Mouse (Mus musculus) cerebellum, adult 2 months (tissue): ENCODE results near the gene Spata32. TPM values are rescaled to one million over a fixed set of nuclear protein-coding genes. Genes with fewer than 3 reads are reported as not detected.
A peak's percentile ranks its signal among the peaks of the same experiment; 100 is the strongest.

Experiments
- DNase-seq, 2 experiments: peaks; one replicate each; pipeline ENCODE4 v3.0.0; 2021
- H3K27ac ChIP-seq: fragments of 200-500 bp; 2 replicates; pipeline ENCODE4 v1.5.1; 2012; ENCODE audit warnings: low read length, control low read depth, inconsistent platforms; ENCODE audit not compliant: insufficient read depth
- H3K27me3 ChIP-seq: fragments of 200-500 bp; 2 replicates; pipeline ENCODE4 v1.6.1; 2012; ENCODE audit warnings: inconsistent platforms, mild to moderate bottlenecking, low read length, moderate library complexity; ENCODE audit not compliant: control insufficient read depth, insufficient read depth
- H3K4me1 ChIP-seq: fragments of 200-500 bp; 2 replicates; pipeline ENCODE4 v1.6.1; 2011; ENCODE audit warnings: low read length; ENCODE audit not compliant: control insufficient read depth, insufficient read depth
- H3K4me3 ChIP-seq: fragments of 200-500 bp; replicated peaks from 2 replicates; pipeline ENCODE3; 2011; ENCODE audit warnings: mild to moderate bottlenecking, low read depth, low read length, control low read depth; ENCODE audit not compliant: insufficient read depth
- CTCF ChIP-seq: fragments of 200-500 bp; IDR thresholded peaks from 2 replicates; pipeline ENCODE4 v1.5.1; 2011; ENCODE audit warnings: low read depth, mild to moderate bottlenecking, control low read depth, low read length, moderate library complexity, borderline replicate concordance; ENCODE audit not compliant: insufficient read depth
- POLR2A ChIP-seq: fragments of 200-500 bp; IDR thresholded peaks from 2 replicates; pipeline ENCODE4 v1.6.1; 2011; ENCODE audit warnings: low read length, control low read depth, borderline replicate concordance; ENCODE audit not compliant: insufficient read depth
- WGBS: fragments of 180-500 bp; shearing (Covaris S2); methylation state at CpG from one replicate; pipeline ENCODE4 v1.1.7; 2018; 5-methylcytosine and 5-hydroxymethylcytosine counted together
- polyA plus RNA-seq: library from polyadenylated mRNA; depleted of rRNA; stranded (reverse); fragments of >200 nt; gene quantifications from 2 replicates; pipeline ENCODE4 v1.2.3, GENCODE M21; 2012

Spata32 gene
- polyA plus RNA-seq, 1 experiment, result 2.7 TPM

DNA sequence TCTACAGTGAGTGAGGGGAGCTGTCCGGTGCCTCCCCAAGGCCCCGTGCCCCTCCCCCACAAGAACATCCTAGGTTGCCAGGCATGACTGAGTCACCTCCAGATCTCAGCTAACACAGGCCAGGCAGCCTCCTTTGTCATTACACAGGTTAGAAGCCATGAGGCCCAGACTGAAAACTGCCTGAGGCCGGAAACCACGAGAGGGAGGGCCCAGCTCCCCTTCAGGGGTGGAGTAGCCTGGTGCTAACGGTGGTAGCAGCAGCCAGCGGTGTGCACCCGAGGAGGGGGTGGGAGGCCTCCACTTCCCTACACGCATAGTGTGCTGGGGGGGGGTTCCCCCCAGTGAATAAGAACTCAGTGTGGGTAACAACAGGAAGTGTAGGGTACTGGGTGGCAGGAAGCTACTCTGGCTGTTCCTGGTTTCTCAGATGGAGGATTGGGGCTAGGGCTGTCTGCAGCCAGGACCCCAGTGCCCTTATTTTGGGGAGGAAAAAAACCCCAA lies 43.3 kb downstream of the Spata32 start:
- Histone ChIP-seq H3K27ac (no peak overlapping the region), H3K27me3 (no peaks in the 10 kb centered on the region), H3K4me3 (no peak overlapping the region), H3K4me1 (peaks cover 19% of the 10 kb centered on the region)
- 69% methylated on average over 8 of the region's 8 CpGs for WGBS
- TF ChIP-seq CTCF (no peak), POLR2A (no peak)
- peak in 1 of 2 experiments; percentile 29 for DNase-seq

DNA sequence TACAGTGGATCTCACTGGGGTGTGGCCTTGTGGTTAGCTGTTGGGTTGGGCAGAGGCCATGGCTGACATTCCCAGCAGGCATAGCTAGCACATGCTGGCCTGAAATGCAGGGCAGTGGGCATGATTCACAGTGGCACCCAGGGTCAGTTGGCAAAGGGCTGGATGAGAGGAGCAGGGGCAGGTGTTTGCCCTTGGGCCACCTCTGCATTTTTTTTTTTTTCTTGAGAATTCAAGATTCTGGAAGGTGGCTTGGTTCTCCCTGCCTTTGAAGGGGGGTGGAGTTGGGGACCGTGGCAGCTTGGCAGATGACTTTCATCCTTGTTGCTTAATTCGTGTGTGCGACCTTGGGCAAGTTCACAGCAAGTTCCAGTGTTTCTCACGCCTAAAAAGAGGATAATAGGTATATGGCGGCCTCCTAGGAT lies 43.8 kb downstream of the Spata32 start:
- H3K4me3 ChIP-seq, result no peak overlapping the region
- no peak for DNase-seq
- no peak for TF ChIP-seq POLR2A
- TF ChIP-seq CTCF, result no peak
- H3K4me1 ChIP-seq, result peaks cover 19% of the 10 kb centered on the region
- H3K27me3 ChIP-seq, result no peaks in the 10 kb centered on the region
- 75% methylated on average over 5 of the region's 5 CpGs for WGBS
- no peak overlapping the region for H3K27ac ChIP-seq

DNA sequence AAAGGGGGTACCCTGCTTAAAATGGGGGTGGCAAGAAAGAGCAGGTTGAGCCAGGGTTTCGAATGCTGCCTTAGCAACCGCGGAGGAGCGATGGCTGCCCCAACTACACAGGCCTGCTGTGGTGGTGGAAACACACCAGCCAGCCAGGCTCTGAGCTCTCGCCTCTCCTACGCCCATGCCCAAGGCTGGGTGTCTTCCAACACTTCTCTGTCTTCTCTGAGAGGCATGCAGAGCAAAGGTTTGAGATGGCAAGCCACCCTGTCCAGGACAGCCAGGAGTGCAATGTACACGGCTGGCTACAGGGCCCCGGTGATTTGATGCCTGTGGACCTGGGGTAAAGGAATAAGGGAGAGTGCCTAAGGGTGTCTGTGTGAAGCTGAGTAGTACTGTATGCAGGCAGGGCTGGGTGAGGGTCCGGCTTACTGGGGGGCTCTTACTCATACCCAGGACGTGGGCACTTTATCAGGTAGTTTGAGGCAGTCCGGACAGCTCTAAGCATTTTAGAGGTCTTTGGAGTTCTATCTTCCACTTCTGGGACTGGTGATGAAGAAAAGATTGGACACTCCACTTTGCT lies 44.4 kb downstream of the Spata32 start:
- no peak for TF ChIP-seq CTCF
- TF ChIP-seq POLR2A, result no peak
- no peak for DNase-seq
- H3K27me3 ChIP-seq, result no peaks in the 10 kb centered on the region
- no peak overlapping the region for H3K27ac ChIP-seq
- peaks cover 19% of the 10 kb centered on the region for H3K4me1 ChIP-seq
- no peak overlapping the region for H3K4me3 ChIP-seq
- 88% methylated on average over 11 of the region's 11 CpGs for WGBS

DNA sequence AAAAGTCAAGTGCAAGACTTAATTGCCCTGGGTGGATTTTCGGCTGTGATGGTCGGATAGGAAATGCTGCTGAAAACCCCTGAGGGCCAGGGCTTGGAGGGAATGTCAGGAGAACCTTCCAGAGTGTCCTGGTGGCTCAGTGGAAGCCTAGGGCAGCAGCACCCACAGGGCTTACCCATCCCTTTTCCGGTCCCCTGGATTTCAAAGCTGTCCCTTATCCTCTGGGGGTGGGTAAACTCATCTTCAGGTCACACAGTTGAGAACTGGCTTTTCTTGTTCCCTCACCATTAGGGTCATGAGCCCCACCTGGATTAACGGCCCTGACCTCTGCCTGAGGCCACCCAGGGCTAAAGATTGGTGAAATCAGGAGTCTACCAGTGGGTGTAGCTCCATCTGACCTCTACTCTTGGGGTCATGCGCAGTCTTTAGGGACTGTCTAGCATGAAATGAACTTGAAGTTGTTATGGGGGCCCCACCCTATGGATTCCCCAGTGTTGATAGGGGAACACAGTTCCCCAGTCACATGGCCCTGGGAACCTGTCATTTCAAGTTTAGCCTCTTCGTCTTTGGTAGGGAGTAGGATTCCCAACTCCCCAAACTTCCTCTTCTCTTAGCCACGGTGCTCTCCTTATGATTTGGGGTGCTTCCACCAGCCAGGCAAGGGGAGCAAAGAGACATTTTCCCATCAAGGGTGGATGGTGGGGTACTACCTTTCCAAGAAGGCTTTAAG lies 45.0 kb downstream of the Spata32 start:
- no peaks in the 10 kb centered on the region for H3K27me3 ChIP-seq
- no peak overlapping the region for H3K27ac ChIP-seq
- peaks cover 19% of the 10 kb centered on the region for H3K4me1 ChIP-seq
- 87% methylated on average over 7 of the region's 7 CpGs for WGBS
- TF ChIP-seq POLR2A, result no peak
- H3K4me3 ChIP-seq, result no peak overlapping the region
- no peak for DNase-seq

DNA sequence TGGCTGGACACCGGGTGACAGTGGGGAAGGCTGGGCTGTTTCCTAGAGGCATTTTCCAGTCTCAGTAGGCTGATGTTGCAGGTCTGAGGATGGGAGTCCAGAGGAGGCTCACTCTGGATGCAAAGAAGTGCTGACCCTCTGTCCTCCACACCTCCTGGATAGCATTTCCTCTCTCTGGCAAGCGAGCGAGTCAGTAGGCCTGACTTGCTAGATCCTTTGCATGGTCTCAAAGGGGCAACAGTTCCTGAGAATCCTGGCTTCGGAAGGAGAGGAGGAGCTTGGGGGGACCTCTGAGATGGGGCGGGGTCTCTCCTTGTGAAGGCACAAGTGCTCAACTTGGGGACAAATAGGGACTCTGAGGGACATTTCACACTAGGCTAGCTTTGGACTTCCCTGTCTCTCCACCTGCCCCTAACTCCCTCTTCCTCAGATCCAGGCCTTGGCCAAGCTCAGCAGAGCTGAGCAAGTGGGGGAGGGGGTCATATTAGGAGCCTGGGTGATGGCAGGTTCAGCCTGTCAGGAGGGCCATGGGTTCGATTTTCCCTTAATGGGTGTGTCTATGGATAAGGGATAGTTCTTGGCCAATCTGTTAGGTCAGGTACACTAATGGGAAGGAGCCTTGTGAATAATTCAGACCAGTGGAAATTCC lies 45.7 kb downstream of the Spata32 start:
- peak in 1 of 2 experiments; percentile 31 for DNase-seq
- no peak overlapping the region for H3K27ac ChIP-seq
- H3K27me3 ChIP-seq, result no peaks in the 10 kb centered on the region
- H3K4me3 ChIP-seq, result peak overlapping the region; percentile 71
- no peak for TF ChIP-seq POLR2A
- TF ChIP-seq CTCF, result no peak
- 72% methylated on average over 6 of the region's 6 CpGs for whole genome bisulfite sequencing
- peaks cover 19% of the 10 kb centered on the region for H3K4me1 ChIP-seq

DNA sequence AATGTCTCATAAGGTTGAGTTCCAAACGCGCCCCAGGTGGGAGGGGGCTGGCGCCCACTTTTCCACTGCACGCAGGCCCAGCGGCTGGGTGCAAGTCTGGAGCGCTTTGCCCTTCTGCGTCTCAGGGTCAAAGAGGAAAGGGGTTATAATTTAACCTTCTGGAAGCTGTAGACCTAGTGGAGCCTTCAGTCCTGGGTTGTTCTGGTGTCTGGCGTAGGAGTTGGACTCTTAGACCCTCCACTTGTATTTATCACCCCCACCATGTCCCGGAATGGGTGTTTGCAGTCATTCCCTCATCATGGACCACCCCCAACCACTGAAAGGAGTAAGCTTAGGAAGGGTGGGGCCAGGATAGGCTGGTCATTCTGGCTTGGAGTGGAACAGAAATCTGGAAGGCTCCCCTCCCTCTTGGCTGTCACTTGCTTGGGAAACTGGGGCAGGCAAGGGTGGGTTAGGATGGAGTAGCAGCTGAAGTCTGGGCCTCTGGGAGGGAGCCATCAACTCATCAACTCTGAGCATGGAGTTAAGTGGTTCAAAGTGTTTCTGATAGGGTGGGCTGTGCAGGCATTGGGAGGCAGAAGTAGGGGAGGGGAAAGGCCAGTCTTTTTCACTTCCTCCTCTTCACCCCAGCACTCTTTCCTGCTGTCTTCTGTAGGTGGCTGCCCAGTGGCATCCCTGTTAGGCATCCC lies 46.4 kb downstream of the Spata32 start:
- Histone ChIP-seq H3K4me3 (peak overlapping the region; percentile 71), H3K27ac (0 out of 2 replicates have a peak overlapping the region, but pooled peaks have one; percentile 37), H3K27me3 (no peaks in the 10 kb centered on the region), H3K4me1 (peaks cover 19% of the 10 kb centered on the region)
- peak in 1 of 2 experiments; percentile 34 for DNase-seq
- WGBS, result 63% methylated on average over 9 of the region's 9 CpGs
- TF ChIP-seq CTCF, result no peak
- no peak for TF ChIP-seq POLR2A

DNA sequence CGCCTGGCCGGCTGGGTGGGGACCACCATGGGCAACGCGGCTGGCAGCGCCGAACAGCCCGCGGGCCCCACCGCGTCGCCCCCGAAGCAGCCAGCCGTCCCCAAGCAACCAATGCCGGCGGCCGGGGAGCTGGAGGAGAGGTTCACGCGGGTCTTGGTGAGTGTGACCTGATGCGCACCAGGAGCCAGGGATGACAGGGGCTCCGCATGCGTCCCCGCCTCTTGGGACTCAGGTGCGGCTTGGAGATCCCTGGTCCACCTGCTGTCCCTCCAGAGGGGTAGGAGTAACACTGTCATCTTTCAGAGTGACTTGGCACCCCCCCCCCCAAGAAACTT lies 47.0 kb downstream of the Spata32 start:
- no peak for DNase-seq
- under 1% methylated on average over 23 of the region's 23 CpGs for WGBS
- Histone ChIP-seq H3K4me1 (peaks cover 19% of the 10 kb centered on the region), H3K27me3 (no peaks in the 10 kb centered on the region), H3K27ac (peak overlapping the region; percentile 43; the same call in 1 of the 2 replicates), H3K4me3 (peak overlapping the region; percentile 71)
- TF ChIP-seq POLR2A, result no peak
- TF ChIP-seq CTCF, result no peak
